Mouse (Mus musculus): ENCODE results near the gene Sept11. TPM values are rescaled to one million over a fixed set of nuclear protein-coding genes. Genes with fewer than 3 reads are reported as not detected.

Sept11 gene
- polyA plus RNA-seq, 1 experiment from 2014 or later: 176 TPM

DNA sequence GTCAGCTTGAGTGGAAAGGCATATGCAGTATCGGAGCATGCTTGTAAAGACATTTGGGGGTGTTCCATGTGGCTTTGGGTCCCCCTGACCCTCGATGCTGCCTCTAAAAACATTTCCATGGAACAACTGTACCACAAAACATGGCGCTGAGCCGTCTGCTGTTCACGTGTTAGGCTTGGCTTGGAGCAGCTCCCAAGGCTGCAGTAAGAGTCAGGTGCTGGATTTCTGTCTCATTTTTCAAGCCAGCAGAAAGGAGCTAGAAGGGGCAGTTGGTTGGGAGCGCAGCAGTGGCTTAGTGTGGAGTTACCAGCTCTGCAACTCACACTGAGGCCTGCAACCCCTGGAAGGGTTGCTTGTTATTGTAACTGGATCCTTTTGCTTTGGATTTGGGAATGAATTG is 21.3 kb downstream of the Sept11 start:
- Histone ChIP-seq H3K4me3 (ENCODE audit: low read depth, low read length) (no peak overlapping the region), H3K9ac (replicated peaks; ENCODE audit: low read depth, low read length) (no peak overlapping the region), H3K27me3 (ENCODE audit: control insufficient read depth, insufficient read depth, low read length) (no peaks in the 10 kb centered on the region), H3K4me1 (ENCODE audit: control insufficient read depth, insufficient read depth, low read length) (peaks cover 23% of the 10 kb centered on the region), H3K36me3 (ENCODE audit: control insufficient read depth, insufficient read depth, low read length) (peaks cover 4% of the 10 kb centered on the region; the same call in 1 of the 2 replicates), H3K9me3 (ENCODE audit: control insufficient read depth, low read depth, low read length) (no peaks in the 10 kb centered on the region), H3K4me2 (replicated peaks; ENCODE audit: low read depth, low read length) (no peak overlapping the region), H3K27ac (ENCODE audit: low read length) (peak overlapping the region; percentile 34; the same call in 1 of the 2 replicates)
- ATAC-seq (ENCODE audit: insufficient number of reproducible peaks, insufficient read depth, low FRiP score, low read depth): peak; percentile 46; the same call in 1 of the 2 replicates
- WGBS: 52% methylated on average over 6 of the region's 6 CpGs

DNA sequence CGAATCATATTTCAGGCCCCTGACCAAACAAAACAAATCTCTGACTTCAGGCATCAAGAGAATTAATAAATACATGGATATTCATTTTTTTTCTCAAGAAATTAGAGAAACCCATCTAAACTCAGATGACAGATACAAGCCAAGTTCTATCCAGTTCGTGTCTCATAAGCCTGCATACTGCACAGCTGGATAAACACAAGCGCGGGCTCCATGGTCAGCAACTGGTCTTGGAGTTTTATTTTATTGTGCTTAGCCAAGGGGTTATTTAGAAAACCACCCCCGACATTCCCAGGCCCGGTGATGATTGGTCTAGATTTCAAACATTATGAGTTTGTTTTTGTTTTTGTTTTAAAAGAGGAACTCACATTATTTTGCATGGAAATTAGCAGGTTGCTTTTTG is 21.8 kb downstream of the Sept11 start:
- no peaks in the 10 kb centered on the region for H3K9me3 ChIP-seq (ENCODE audit: control insufficient read depth, low read depth, low read length)
- WGBS: 48% methylated on average over 6 of the region's 6 CpGs
- no peak overlapping the region for H3K4me3 ChIP-seq (ENCODE audit: low read depth, low read length)
- H3K4me2 ChIP-seq (replicated peaks; ENCODE audit: low read depth, low read length): no peak overlapping the region
- no peak overlapping the region for H3K27ac ChIP-seq (ENCODE audit: low read length)
- no peaks in the 10 kb centered on the region for H3K27me3 ChIP-seq (ENCODE audit: control insufficient read depth, insufficient read depth, low read length)
- peaks cover 4% of the 10 kb centered on the region; the same call in 1 of the 2 replicates for H3K36me3 ChIP-seq (ENCODE audit: control insufficient read depth, insufficient read depth, low read length)
- H3K9ac ChIP-seq (replicated peaks; ENCODE audit: low read depth, low read length): no peak overlapping the region
- peak; percentile 43; the same call in 1 of the 2 replicates for ATAC-seq (ENCODE audit: insufficient number of reproducible peaks, insufficient read depth, low FRiP score, low read depth)
- peaks cover 23% of the 10 kb centered on the region for H3K4me1 ChIP-seq (ENCODE audit: control insufficient read depth, insufficient read depth, low read length)

DNA sequence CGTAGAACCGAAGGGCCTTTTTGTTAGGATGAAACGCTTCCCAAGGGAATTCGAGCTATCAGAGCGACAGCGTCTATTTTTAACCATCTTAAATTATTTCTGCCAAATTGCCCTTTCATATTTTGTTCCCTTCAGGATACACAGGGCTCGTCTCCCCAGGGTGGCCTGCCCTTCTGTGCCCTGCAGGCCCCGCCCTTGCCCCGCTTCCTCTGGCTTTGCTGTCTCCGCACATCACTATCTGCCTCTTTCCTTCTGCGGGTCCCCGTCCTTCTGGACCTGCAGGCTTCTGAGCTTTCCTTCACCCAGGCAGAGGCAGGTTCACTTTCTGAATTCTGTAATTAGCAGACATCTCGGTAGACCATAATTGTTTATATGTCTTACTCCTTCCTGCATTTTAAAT is 22.6 kb downstream of the Sept11 start:
- WGBS: 76% methylated on average over 13 of the region's 13 CpGs
- Histone ChIP-seq H3K4me3 (ENCODE audit: low read depth, low read length) (no peak overlapping the region), H3K4me2 (replicated peaks; ENCODE audit: low read depth, low read length) (no peak overlapping the region), H3K27ac (ENCODE audit: low read length) (no peak overlapping the region), H3K9me3 (ENCODE audit: control insufficient read depth, low read depth, low read length) (no peaks in the 10 kb centered on the region), H3K4me1 (ENCODE audit: control insufficient read depth, insufficient read depth, low read length) (peaks cover 31% of the 10 kb centered on the region), H3K27me3 (ENCODE audit: control insufficient read depth, insufficient read depth, low read length) (no peaks in the 10 kb centered on the region), H3K36me3 (ENCODE audit: control insufficient read depth, insufficient read depth, low read length) (peaks cover 4% of the 10 kb centered on the region; the same call in 1 of the 2 replicates), H3K9ac (replicated peaks; ENCODE audit: low read depth, low read length) (no peak overlapping the region)
- ATAC-seq (ENCODE audit: insufficient number of reproducible peaks, insufficient read depth, low FRiP score, low read depth): no peak

DNA sequence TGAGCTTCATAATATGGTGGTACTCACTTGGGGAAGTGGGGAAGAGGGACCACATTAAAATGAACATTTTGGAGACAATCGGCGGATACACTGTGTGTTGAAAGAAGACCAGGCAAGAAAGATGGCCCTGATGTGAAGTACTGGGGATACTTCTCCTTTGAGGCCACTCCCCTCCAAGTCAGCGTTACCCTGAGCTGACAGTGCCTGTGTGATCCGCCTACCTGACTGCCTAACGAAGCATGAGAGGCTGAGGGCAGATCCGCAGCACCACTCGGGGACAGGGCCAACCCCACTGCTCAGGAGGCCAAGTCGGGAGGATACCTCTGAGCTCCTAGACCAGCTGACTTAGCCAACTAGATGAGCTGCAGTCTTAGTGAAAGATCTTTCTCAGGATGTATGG is 24.4 kb downstream of the Sept11 start:
- Histone ChIP-seq H3K9ac (replicated peaks; ENCODE audit: low read depth, low read length) (no peak overlapping the region), H3K4me3 (ENCODE audit: low read depth, low read length) (no peak overlapping the region), H3K9me3 (ENCODE audit: control insufficient read depth, low read depth, low read length) (no peaks in the 10 kb centered on the region), H3K36me3 (ENCODE audit: control insufficient read depth, insufficient read depth, low read length) (no peaks in the 10 kb centered on the region), H3K27ac (ENCODE audit: low read length) (no peak overlapping the region), H3K4me2 (replicated peaks; ENCODE audit: low read depth, low read length) (no peak overlapping the region), H3K27me3 (ENCODE audit: control insufficient read depth, insufficient read depth, low read length) (no peaks in the 10 kb centered on the region), H3K4me1 (ENCODE audit: control insufficient read depth, insufficient read depth, low read length) (peaks cover 36% of the 10 kb centered on the region)
- WGBS: 90% methylated on average over 8 of the region's 8 CpGs
- no peak for ATAC-seq (ENCODE audit: insufficient number of reproducible peaks, insufficient read depth, low FRiP score, low read depth)

DNA sequence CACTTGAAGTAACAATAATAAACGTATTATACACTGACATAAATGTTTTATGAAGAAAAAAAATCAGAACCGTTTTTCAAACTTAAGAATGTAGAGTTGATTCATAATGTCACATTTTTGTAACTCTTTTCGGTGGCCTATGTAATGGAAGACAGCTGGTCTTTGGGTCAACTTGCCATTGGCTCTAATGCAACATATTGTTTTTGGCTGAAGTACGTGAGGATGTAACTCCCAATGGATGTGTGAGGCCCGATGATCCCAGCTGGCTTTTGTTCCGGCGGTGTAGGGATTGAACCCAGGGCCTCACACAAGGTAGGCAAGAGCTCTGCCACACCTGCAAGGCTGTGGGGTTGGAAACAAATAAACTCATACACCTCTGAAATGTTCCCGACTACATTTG is 28.4 kb downstream of the Sept11 start:
- H3K9me3 ChIP-seq (ENCODE audit: control insufficient read depth, low read depth, low read length): no peaks in the 10 kb centered on the region
- H3K36me3 ChIP-seq (ENCODE audit: control insufficient read depth, insufficient read depth, low read length): no peaks in the 10 kb centered on the region
- no peak for ATAC-seq (ENCODE audit: insufficient number of reproducible peaks, insufficient read depth, low FRiP score, low read depth)
- peaks cover 46% of the 10 kb centered on the region for H3K4me1 ChIP-seq (ENCODE audit: control insufficient read depth, insufficient read depth, low read length)
- no peak overlapping the region for H3K27ac ChIP-seq (ENCODE audit: low read length)
- WGBS: 52% methylated on average over 8 of the region's 8 CpGs
- no peaks in the 10 kb centered on the region for H3K27me3 ChIP-seq (ENCODE audit: control insufficient read depth, insufficient read depth, low read length)
- H3K4me2 ChIP-seq (replicated peaks; ENCODE audit: low read depth, low read length): no peak overlapping the region
- no peak overlapping the region for H3K4me3 ChIP-seq (ENCODE audit: low read depth, low read length)
- H3K9ac ChIP-seq (replicated peaks; ENCODE audit: low read depth, low read length): no peak overlapping the region

DNA sequence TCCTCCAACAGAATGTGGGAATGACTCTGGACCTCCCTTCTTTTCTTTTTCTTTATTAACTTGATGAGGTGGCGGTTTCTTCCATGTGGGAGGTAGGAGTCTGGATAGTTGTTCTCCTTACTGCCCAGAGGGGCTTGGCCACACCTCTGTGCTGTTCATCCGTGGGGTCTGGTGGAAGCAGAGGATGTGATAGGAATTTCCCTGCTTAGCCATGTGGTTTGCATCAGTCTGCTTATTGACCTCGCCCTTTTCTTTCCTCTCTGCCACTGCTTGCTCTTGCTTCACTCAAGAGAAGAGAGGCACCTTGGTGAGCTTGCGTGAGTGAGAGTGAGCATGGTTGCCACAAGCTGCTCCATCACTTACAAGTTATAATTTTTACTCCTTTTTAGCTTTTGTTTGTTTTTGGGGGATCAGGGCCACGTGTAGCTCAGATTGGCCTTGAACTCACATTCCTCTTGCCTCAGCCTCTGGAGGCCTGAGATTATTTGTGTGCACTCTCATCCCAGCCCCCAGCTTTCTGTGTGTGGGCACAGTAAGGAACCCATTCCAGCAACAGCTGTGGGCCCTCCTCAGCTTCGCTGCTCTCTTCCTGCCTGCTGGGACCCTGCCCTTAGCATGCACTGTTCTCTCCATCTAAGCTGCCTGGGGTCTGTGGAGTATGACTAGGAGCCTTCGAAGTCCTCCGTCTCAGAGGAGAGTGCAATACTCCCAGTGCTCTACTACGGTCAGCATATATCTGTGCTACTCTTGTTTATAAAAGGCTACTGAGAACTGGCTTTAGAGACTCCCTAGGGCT is 31.0 kb downstream of the Sept11 start:
- no peaks in the 10 kb centered on the region for H3K36me3 ChIP-seq (ENCODE audit: control insufficient read depth, insufficient read depth, low read length)
- H3K27ac ChIP-seq (ENCODE audit: low read length): peak overlapping the region; percentile 53; the same call in 1 of the 2 replicates
- peaks cover 68% of the 10 kb centered on the region for H3K4me1 ChIP-seq (ENCODE audit: control insufficient read depth, insufficient read depth, low read length)
- H3K4me2 ChIP-seq (replicated peaks; ENCODE audit: low read depth, low read length): no peak overlapping the region
- peak; percentile 43; the same call in 1 of the 2 replicates for ATAC-seq (ENCODE audit: insufficient number of reproducible peaks, insufficient read depth, low FRiP score, low read depth)
- WGBS: 28% methylated on average over 9 of the region's 9 CpGs
- H3K9ac ChIP-seq (replicated peaks; ENCODE audit: low read depth, low read length): no peak overlapping the region
- no peaks in the 10 kb centered on the region for H3K27me3 ChIP-seq (ENCODE audit: control insufficient read depth, insufficient read depth, low read length)
- H3K9me3 ChIP-seq (ENCODE audit: control insufficient read depth, low read depth, low read length): no peaks in the 10 kb centered on the region
- H3K4me3 ChIP-seq (ENCODE audit: low read depth, low read length): no peak overlapping the region

DNA sequence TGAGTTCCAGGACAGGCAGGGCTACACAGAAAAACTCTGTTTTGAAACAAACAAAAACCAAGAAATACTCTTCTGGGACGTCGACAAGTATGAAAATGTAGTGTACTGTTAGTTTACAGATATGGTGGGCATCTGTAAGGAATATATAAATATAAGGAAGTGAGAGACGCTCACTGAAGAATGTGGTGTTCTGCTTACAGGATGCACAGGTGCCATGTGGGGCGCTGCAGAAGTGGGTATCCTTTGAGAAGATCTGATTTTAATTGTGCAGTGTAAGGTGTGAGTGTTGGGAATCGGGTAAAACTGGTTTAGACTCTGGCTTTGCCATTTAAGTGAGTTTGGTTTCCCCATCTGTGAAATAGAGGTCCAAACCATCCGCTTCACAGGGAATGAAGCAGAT is 32.1 kb downstream of the Sept11 start:
- Histone ChIP-seq H3K4me3 (ENCODE audit: low read depth, low read length) (no peak overlapping the region), H3K9me3 (ENCODE audit: control insufficient read depth, low read depth, low read length) (no peaks in the 10 kb centered on the region)

DNA sequence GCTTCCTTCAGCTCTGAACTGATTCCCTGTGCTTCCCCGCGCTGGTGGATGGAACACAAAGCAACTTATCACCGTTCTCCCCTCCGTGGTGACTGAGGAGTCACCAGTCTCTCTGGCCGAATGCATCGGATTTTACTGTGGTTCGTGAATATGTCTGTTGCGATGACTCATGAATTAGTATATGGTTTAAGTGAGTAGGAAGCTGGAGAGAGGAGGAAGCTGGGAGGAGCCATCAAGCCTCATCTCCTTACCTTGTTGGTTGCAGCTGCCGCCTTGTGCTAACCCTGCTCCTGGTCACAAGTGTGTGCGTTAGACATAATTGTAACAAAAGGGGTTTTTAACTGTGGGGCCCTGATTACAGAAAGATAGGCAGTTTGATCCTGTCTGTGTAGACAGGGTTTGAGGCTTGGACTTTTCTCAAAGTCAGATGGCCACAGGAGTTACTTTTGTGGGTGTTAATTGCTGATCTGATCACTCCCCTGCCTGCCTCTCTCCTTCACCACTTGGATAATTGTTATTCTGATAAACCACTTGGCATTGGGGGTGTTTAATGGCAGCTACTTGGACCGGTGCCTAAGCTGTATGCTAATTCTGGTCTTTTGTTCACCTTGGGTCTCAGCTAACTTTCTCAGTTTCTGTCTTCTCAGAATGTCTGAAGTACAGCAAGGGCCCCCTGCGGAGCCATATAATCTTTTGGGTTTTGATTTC is 33.1 kb downstream of the Sept11 start:
- no peak for ATAC-seq (ENCODE audit: insufficient number of reproducible peaks, insufficient read depth, low FRiP score, low read depth)

More for the DNA sequence above, 32.1 kb downstream of the Sept11 start:
- Histone ChIP-seq H3K36me3 (ENCODE audit: control insufficient read depth, insufficient read depth, low read length) (no peaks in the 10 kb centered on the region), H3K27me3 (ENCODE audit: control insufficient read depth, insufficient read depth, low read length) (no peaks in the 10 kb centered on the region), H3K4me1 (ENCODE audit: control insufficient read depth, insufficient read depth, low read length) (peaks cover 76% of the 10 kb centered on the region), H3K9ac (replicated peaks; ENCODE audit: low read depth, low read length) (no peak overlapping the region), H3K27ac (ENCODE audit: low read length) (no peak overlapping the region), H3K4me2 (replicated peaks; ENCODE audit: low read depth, low read length) (no peak overlapping the region)
- 85% methylated on average over 6 of the region's 6 CpGs for WGBS
- ATAC-seq (ENCODE audit: insufficient number of reproducible peaks, insufficient read depth, low FRiP score, low read depth): no peak

More for the DNA sequence above, 33.1 kb downstream of the Sept11 start:
- 58% methylated on average over 12 of the region's 12 CpGs for WGBS
- no peak overlapping the region for H3K4me2 ChIP-seq (replicated peaks; ENCODE audit: low read depth, low read length)
- no peaks in the 10 kb centered on the region for H3K36me3 ChIP-seq (ENCODE audit: control insufficient read depth, insufficient read depth, low read length)
- H3K27ac ChIP-seq (ENCODE audit: low read length): 0 out of 2 replicates have a peak overlapping the region, but pooled peaks have one; percentile 15
- no peaks in the 10 kb centered on the region for H3K9me3 ChIP-seq (ENCODE audit: control insufficient read depth, low read depth, low read length)
- no peak overlapping the region for H3K4me3 ChIP-seq (ENCODE audit: low read depth, low read length)
- peaks cover 76% of the 10 kb centered on the region for H3K4me1 ChIP-seq (ENCODE audit: control insufficient read depth, insufficient read depth, low read length)
- H3K27me3 ChIP-seq (ENCODE audit: control insufficient read depth, insufficient read depth, low read length): no peaks in the 10 kb centered on the region
- no peak overlapping the region for H3K9ac ChIP-seq (replicated peaks; ENCODE audit: low read depth, low read length)
